Mouse (Mus musculus) bone marrow, adult 2 months (tissue): Measurements from ENCODE around the gene Fry.

Source experiments
- CTCF ChIP-seq: fragments of 200-500 bp; IDR thresholded peaks from 2 replicates; pipeline ENCODE4 v1.5.1; 2011; ENCODE audit warnings: low read length, control low read depth; ENCODE audit not compliant: control insufficient read depth, insufficient read depth
- POLR2A ChIP-seq: fragments of 200-500 bp; IDR thresholded peaks from 2 replicates; pipeline ENCODE4 v1.6.1; 2011; ENCODE audit warnings: low read depth, mild to moderate bottlenecking, control low read depth, low read length, borderline replicate concordance; ENCODE audit not compliant: control insufficient read depth

DNA sequence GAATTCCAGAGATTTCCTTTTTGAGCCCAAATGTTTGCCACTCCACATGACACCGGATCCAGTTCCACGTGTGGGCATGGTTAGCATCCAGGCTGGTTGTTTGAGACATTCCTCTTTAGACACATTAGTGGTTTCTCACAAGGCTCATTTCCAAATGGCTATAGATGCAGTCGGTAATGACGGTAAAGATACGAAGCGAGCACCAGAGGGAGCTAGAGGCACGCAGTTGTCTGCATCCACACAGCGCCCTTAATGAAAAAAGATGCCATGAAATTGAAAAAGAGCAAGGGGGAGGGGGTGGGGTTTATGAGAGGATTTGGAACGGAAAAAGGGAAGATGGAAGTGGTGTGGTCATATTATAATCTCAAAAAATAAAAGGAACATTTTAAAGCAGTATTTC, 50.3 kb downstream of the Fry start:
- peak; percentile 85 for TF ChIP-seq CTCF
- TF ChIP-seq POLR2A: no peak
